Mouse (Mus musculus): ENCODE results near the gene Ebpl. TPM values are rescaled to one million over a fixed set of nuclear protein-coding genes. Genes with fewer than 3 reads are reported as not detected.
"Not testable (repeated sequence)": the region's sequence is repeated elsewhere in the genome, so short reads cannot be mapped to it uniquely, and the experiment has no call there.

Gene Ebpl
- polyA plus RNA-seq, 1 experiment from 2014 or later, result 10.3 TPM

DNA sequence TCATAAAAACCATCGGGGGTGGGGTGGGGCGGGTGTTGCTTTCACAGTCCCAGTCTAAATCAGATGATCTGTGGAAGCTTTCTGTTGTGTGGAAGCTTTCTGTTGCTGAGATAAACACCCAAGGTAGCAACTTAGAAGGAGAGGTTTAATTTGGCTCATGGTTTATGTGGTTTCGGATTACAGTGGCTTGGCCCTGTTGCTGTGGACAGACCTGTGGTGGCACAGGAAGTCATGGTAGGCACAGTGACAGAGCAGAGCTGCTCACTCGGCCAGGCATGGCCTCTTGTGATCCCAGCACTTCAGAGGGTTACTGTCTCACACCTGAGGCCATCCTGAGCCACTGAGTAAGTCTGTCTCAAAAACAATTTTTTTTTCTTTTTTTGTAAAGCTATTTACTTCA lies 20.9 kb downstream of the Ebpl start:
- Histone ChIP-seq H3K4me1 (ENCODE audit: control insufficient read depth, insufficient read depth, low read length) (no peaks in the 10 kb centered on the region), H3K4me3 (ENCODE audit: low read length) (no peak overlapping the region), H3K9ac (ENCODE audit: low read depth, low read length) (no peak overlapping the region), H3K4me2 (replicated peaks; ENCODE audit: low read depth, low read length) (no peak overlapping the region), H3K36me3 (ENCODE audit: control insufficient read depth, insufficient read depth, low read length) (no peaks in the 10 kb centered on the region), H3K27ac (ENCODE audit: low read depth, low read length) (no peak overlapping the region), H3K9me3 (ENCODE audit: control insufficient read depth, low read length) (no peaks in the 10 kb centered on the region), H3K27me3 (ENCODE audit: control insufficient read depth, insufficient read depth, low read length) (no peaks in the 10 kb centered on the region)
- no peak for ATAC-seq (ENCODE audit: low FRiP score, low TSS enrichment)
- WGBS, result 77% methylated on average over 4 of the region's 4 CpGs

DNA sequence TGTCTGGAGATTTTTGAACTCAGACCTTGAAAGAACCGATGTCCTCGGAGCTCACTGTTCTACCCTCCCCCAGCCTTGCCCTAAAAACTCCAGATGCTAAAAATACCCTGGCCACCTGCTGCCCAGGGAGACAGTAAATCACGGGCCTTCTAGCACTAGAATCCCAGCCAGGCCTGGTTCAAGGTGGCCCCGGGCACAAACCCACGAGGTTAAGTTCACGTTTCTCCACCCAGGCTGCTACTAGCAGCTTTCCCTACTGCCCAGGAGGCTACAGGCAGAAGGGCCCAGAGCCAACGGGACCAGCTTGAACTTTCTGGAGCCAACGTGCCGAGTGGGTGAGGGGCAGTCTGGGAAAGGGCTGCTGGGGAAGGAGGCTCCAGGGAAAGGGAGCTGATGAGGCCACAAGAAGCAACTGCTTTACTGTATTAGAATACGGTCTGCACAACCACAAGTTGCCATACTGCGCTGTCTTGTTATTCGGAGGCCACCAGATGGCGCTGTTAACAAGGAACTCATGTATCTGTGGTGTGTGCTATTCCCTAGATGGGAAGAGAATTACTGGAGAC lies 29.2 kb downstream of the Ebpl start:
- WGBS, result 19% methylated on average over 13 of the region's 13 CpGs
- Histone ChIP-seq H3K27me3 (ENCODE audit: control insufficient read depth, insufficient read depth, low read length) (no peaks in the 10 kb centered on the region), H3K4me2 (replicated peaks; ENCODE audit: low read depth, low read length) (no peak overlapping the region; the same call in 1 of the 2 replicates), H3K4me1 (ENCODE audit: control insufficient read depth, insufficient read depth, low read length) (no peaks in the 10 kb centered on the region), H3K36me3 (ENCODE audit: control insufficient read depth, insufficient read depth, low read length) (no peaks in the 10 kb centered on the region), H3K9me3 (ENCODE audit: control insufficient read depth, low read length) (no peaks in the 10 kb centered on the region), H3K27ac (ENCODE audit: low read depth, low read length) (no peak overlapping the region), H3K4me3 (ENCODE audit: low read length) (no peak overlapping the region), H3K9ac (ENCODE audit: low read depth, low read length) (no peak overlapping the region)
- ATAC-seq (ENCODE audit: low FRiP score, low TSS enrichment), result peak; percentile 79

DNA sequence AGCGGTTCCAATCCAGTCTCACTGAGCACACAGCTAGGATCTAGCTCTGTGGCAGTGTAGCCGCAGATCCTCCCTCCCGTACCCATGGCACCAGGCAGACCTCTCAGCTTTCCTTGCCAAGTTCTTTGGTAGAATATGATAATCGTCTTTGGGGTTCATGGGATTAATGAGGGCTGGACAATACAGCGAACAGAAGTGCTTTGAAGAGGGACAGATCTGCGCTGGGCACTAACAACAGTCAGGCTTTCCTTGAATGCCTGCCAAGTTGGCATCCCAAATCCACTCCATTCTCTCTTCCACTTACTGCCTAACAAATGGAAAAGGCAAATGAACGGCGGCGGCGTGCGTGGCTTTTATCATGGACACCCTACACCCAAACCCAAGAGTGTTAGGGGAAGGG lies 29.6 kb downstream of the Ebpl start:
- Histone ChIP-seq H3K36me3 (ENCODE audit: control insufficient read depth, insufficient read depth, low read length) (no peaks in the 10 kb centered on the region), H3K9me3 (ENCODE audit: control insufficient read depth, low read length) (no peaks in the 10 kb centered on the region), H3K4me1 (ENCODE audit: control insufficient read depth, insufficient read depth, low read length) (no peaks in the 10 kb centered on the region), H3K4me2 (replicated peaks; ENCODE audit: low read depth, low read length) (no peak overlapping the region), H3K27me3 (ENCODE audit: control insufficient read depth, insufficient read depth, low read length) (no peaks in the 10 kb centered on the region), H3K4me3 (ENCODE audit: low read length) (no peak overlapping the region), H3K27ac (ENCODE audit: low read depth, low read length) (no peak overlapping the region), H3K9ac (ENCODE audit: low read depth, low read length) (no peak overlapping the region)
- ATAC-seq (ENCODE audit: low FRiP score, low TSS enrichment), result no peak
- 88% methylated on average over 11 of the region's 11 CpGs for WGBS

DNA sequence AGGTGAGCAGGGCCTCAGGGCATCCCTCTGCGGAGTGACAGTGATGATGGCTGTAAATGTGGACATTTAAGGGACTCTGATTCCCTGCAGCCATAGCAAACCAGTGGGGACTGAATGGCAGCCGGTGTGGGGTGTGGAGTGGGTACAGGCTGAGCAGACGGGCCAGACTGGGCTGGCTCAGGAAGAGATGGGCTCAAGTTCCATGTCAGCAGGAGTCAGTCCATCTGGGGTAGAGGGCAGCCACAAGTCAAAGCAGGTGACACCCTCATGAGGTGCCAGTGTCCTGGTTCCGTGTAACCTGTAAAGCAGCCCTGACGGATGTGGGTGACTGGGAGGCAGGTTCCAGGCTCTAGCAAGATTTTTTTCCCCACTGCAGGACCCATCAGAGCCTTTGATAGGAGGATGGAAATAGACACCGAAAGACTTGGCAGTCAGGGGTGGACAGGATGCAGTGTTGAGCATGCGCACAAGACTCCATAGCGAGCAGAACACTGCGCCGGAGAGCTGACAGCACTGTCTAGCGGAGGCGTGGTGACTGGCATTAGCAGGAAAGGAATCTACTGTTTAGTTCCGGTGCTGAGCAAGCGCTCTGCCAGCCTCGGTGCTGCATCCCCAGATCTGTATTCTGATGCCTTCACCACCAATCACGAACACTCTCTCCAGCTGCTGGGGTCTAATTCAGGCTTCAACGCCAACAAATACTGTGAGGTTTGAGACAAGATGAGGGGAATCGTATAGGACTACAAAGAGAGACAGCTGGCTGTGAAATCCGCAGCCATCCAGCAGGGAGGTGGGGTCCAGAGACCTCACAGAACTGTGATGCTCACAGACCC lies 32.4 kb downstream of the Ebpl start:
- Histone ChIP-seq H3K4me2 (replicated peaks; ENCODE audit: low read depth, low read length) (peak overlapping the region; percentile 36), H3K4me1 (ENCODE audit: control insufficient read depth, insufficient read depth, low read length) (no peaks in the 10 kb centered on the region), H3K9ac (ENCODE audit: low read depth, low read length) (no peak overlapping the region; the same call in 1 of the 2 replicates), H3K27me3 (ENCODE audit: control insufficient read depth, insufficient read depth, low read length) (no peaks in the 10 kb centered on the region), H3K36me3 (ENCODE audit: control insufficient read depth, insufficient read depth, low read length) (no peaks in the 10 kb centered on the region), H3K27ac (ENCODE audit: low read depth, low read length) (no peak overlapping the region), H3K9me3 (ENCODE audit: control insufficient read depth, low read length) (0 out of 2 replicates have a peak, but pooled peaks cover 4% of the 10 kb centered on the region), H3K4me3 (ENCODE audit: low read length) (peak overlapping the region; percentile 18; the same call in 1 of the 2 replicates)
- WGBS, result 19% methylated on average over 19 of the region's 19 CpGs
- ATAC-seq (ENCODE audit: low FRiP score, low TSS enrichment), result peak; percentile 71; the same call in 1 of the 2 replicates

DNA sequence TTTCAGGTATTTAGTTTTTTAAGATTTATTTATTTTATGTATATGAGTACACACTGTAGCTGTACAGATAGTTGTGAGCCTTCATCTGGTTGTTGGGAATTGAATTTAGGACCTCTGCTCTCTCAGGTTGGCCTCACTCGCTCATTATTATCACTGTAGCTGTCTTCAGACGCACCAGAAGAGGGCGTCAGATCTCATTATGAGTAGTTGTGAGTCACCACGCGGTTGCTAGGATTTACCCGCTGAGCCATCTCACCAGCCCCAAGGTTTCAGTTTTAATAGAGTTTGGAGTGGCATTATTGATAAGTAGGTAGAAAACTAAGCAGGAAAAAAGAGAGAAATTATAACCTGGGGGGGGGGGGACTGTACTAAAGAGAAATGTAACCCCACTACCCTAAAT lies 33.2 kb downstream of the Ebpl start:
- not testable (repeated sequence) for H3K4me2 ChIP-seq (replicated peaks; ENCODE audit: low read depth, low read length); ATAC-seq (ENCODE audit: low FRiP score, low TSS enrichment); H3K4me3 ChIP-seq (ENCODE audit: low read length); H3K9ac ChIP-seq (ENCODE audit: low read depth, low read length); H3K36me3 ChIP-seq (ENCODE audit: control insufficient read depth, insufficient read depth, low read length); H3K27ac ChIP-seq (ENCODE audit: low read depth, low read length); H3K4me1 ChIP-seq (ENCODE audit: control insufficient read depth, insufficient read depth, low read length); H3K9me3 ChIP-seq (ENCODE audit: control insufficient read depth, low read length); H3K27me3 ChIP-seq (ENCODE audit: control insufficient read depth, insufficient read depth, low read length)
- WGBS, result 30% methylated on average over 6 of the region's 6 CpGs

DNA sequence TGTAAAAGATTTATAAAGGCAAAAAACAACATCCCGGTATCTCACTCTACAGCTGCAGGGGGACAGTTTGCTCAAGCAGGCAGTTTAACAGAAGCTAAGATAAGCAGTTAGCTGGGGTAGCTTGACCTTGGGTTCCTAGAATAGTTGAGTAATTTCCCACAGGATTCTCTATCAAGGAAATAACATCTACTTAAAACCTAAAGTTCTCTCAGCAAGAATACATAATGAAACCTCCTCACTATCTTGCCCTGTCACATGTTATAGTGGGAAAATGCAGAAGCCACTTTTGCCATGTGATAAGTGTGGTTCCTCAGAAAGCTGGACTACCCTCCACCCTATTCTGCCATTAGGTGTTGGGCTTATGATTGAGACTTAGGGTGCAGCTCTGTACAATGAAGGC lies 37.5 kb downstream of the Ebpl start:
- no peak overlapping the region for H3K9ac ChIP-seq (ENCODE audit: low read depth, low read length)
- no peaks in the 10 kb centered on the region for H3K36me3 ChIP-seq (ENCODE audit: control insufficient read depth, insufficient read depth, low read length)
- no peak overlapping the region for H3K27ac ChIP-seq (ENCODE audit: low read depth, low read length)
- H3K27me3 ChIP-seq (ENCODE audit: control insufficient read depth, insufficient read depth, low read length), result no peaks in the 10 kb centered on the region
- H3K9me3 ChIP-seq (ENCODE audit: control insufficient read depth, low read length), result 0 out of 2 replicates have a peak, but pooled peaks cover 4% of the 10 kb centered on the region
- no peak for ATAC-seq (ENCODE audit: low FRiP score, low TSS enrichment)
- 86% methylated on average over 1 of the region's 1 CpGs for WGBS
- H3K4me2 ChIP-seq (replicated peaks; ENCODE audit: low read depth, low read length), result no peak overlapping the region
- no peak overlapping the region for H3K4me3 ChIP-seq (ENCODE audit: low read length)
- no peaks in the 10 kb centered on the region for H3K4me1 ChIP-seq (ENCODE audit: control insufficient read depth, insufficient read depth, low read length)

DNA sequence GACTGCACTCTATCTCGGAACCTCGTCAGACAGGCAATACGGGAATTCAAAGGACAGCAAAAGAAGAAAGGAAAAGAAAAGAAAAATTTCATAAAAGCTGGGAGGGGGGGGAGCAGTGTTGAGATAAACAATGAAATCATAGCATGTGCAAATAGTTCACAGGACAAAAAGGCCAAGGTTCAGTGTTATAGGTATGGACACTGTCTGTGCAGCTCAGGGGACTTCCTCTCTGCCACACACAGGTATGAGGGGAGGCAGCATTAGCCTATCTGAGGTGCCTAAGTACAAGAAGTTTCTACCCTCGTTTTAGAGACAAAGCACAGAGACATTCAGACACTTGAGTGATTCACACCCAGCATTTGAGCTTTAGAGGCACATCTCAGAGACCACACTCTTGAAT lies 39.0 kb downstream of the Ebpl start:
- Histone ChIP-seq H3K36me3 (ENCODE audit: control insufficient read depth, insufficient read depth, low read length) (no peaks in the 10 kb centered on the region), H3K4me2 (replicated peaks; ENCODE audit: low read depth, low read length) (no peak overlapping the region), H3K4me3 (ENCODE audit: low read length) (no peak overlapping the region), H3K27me3 (ENCODE audit: control insufficient read depth, insufficient read depth, low read length) (no peaks in the 10 kb centered on the region), H3K9ac (ENCODE audit: low read depth, low read length) (no peak overlapping the region), H3K4me1 (ENCODE audit: control insufficient read depth, insufficient read depth, low read length) (no peaks in the 10 kb centered on the region), H3K27ac (ENCODE audit: low read depth, low read length) (no peak overlapping the region), H3K9me3 (ENCODE audit: control insufficient read depth, low read length) (0 out of 2 replicates have a peak, but pooled peaks cover 4% of the 10 kb centered on the region)
- 81% methylated on average over 4 of the region's 4 CpGs for whole genome bisulfite sequencing
- ATAC-seq (ENCODE audit: low FRiP score, low TSS enrichment), result no peak

DNA sequence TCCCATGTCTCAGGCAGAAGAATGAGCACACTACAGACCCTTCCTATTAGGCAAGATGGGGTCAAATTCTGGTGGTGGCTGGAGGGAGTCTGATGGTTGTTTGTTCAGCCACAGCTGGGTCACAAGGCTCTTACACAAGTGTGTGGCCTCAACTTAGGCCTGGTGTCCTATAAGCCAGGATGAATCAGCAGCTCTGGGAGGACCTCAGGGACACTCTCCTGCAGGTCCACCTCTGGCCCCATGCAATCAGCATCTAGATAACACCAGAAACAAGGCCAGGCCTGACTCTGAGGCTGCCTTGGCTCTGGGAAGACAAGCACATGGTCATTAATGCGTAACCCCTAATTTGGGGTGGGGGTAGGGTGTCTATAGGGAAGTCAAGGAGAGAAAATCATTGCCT lies 39.5 kb downstream of the Ebpl start:
- H3K9me3 ChIP-seq (ENCODE audit: control insufficient read depth, low read length), result 0 out of 2 replicates have a peak, but pooled peaks cover 4% of the 10 kb centered on the region
- H3K36me3 ChIP-seq (ENCODE audit: control insufficient read depth, insufficient read depth, low read length), result no peaks in the 10 kb centered on the region
- H3K4me2 ChIP-seq (replicated peaks; ENCODE audit: low read depth, low read length), result no peak overlapping the region
- 86% methylated on average over 1 of the region's 1 CpGs for WGBS
- no peaks in the 10 kb centered on the region for H3K27me3 ChIP-seq (ENCODE audit: control insufficient read depth, insufficient read depth, low read length)
- ATAC-seq (ENCODE audit: low FRiP score, low TSS enrichment), result no peak
- H3K4me3 ChIP-seq (ENCODE audit: low read length), result no peak overlapping the region
- H3K9ac ChIP-seq (ENCODE audit: low read depth, low read length), result no peak overlapping the region
- no peak overlapping the region for H3K27ac ChIP-seq (ENCODE audit: low read depth, low read length)
- H3K4me1 ChIP-seq (ENCODE audit: control insufficient read depth, insufficient read depth, low read length), result no peaks in the 10 kb centered on the region

DNA sequence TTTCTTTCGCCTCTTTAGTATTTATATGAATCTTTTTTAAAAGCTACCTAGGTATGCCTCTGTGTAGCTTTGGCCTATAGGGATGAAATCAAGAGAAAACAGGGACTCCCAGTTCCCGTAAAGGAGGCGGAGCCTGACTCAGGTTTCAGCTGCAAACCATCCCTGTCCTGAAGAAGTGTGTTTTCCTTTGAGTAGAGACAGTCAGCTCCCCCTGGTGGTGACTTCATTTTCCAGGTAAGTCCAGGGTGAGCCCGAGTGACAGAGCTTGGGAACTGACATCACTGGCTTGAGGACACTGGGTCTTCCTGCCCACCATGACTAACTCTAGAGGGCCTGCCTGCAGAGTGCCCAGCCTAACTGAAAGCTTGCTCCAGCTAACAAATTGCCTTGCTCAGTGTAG lies 43.4 kb downstream of the Ebpl start:
- no peak overlapping the region for H3K4me2 ChIP-seq (replicated peaks; ENCODE audit: low read depth, low read length)
- WGBS, result 34% methylated on average over 4 of the region's 4 CpGs
- H3K9me3 ChIP-seq (ENCODE audit: control insufficient read depth, low read length), result no peaks in the 10 kb centered on the region
- H3K4me3 ChIP-seq (ENCODE audit: low read length), result no peak overlapping the region
- no peaks in the 10 kb centered on the region for H3K36me3 ChIP-seq (ENCODE audit: control insufficient read depth, insufficient read depth, low read length)
- H3K4me1 ChIP-seq (ENCODE audit: control insufficient read depth, insufficient read depth, low read length), result no peaks in the 10 kb centered on the region
- no peak overlapping the region for H3K27ac ChIP-seq (ENCODE audit: low read depth, low read length)
- H3K9ac ChIP-seq (ENCODE audit: low read depth, low read length), result no peak overlapping the region
- peak; percentile 55 for ATAC-seq (ENCODE audit: low FRiP score, low TSS enrichment)
- H3K27me3 ChIP-seq (ENCODE audit: control insufficient read depth, insufficient read depth, low read length), result no peaks in the 10 kb centered on the region

Measured in kidney, embryonic 14.5 days (tissue).